Mouse (Mus musculus): Measurements from ENCODE around the gene Glud1. TPM values are rescaled to one million over a fixed set of nuclear protein-coding genes. Genes with fewer than 3 reads are reported as not detected.

The Glud1 gene
- total and polyA plus RNA-seq, 3 experiments = 45.9 to 109 (median 92.0) TPM

DNA sequence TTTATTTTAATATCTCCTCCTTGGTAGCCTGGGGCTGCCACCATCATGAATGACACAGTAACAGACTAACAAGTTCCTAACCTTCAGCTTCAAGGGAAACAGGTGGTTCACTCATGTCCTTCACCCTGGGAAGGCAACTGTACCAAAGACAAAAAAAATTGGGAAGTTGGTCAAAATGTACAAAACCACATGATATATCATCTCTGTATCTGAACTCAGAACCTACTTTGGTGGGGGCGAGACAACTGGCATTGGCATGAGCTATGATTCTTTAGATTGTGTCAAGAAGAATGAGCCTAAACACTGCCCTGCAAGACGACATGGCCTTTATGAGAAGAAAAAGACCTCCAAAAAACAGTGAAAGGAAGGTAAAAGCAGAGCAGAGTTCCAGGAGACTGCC is 29.7 kb upstream of the Glud1 start:
- H3K9me3 ChIP-seq (replicated peaks) = no peaks in the 10 kb centered on the region
- ATAC-seq (ENCODE audit: extremely low read depth, insufficient number of reproducible peaks, low FRiP score, poor library complexity, severe bottlenecking) (no peak), DNase-seq (ENCODE audit: low spot score) (no peak)

DNA sequence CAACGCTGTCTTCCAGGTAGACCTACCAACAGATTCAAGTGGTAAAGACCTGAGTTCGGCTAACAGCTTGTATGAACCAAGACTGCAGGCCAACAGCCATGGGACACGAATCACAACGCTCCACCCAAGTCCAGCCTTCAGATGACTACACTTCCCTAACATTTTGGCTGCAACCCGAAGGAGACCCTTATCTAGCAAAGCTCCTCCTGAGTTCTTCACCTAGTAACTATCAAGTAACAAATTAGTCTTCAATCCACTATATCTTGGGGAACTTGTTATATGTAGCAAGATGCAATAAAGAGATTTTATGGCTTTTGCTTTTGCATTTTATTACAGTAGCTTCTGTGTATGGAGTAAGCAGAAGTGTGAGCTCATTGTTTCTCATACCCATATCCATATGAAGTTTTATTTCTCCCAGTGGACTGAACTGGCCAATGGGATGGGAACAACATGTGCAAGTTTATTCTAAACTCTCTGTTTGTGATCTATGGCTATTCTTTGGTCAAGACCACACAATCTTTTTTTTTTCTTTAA is 28.7 kb upstream of the Glud1 start:
- H3K4me3 ChIP-seq (ENCODE audit: low read depth, low read length) = no peak overlapping the region
- H3K9me3 ChIP-seq (replicated peaks) = no peaks in the 10 kb centered on the region
- no peak for ATAC-seq (ENCODE audit: extremely low read depth, insufficient number of reproducible peaks, low FRiP score, poor library complexity, severe bottlenecking)
- peaks cover under 1% of the 10 kb centered on the region for H3K36me3 ChIP-seq (replicated peaks)
- no peak for DNase-seq (ENCODE audit: low spot score)
- TF ChIP-seq GATA1 (IDR thresholded peaks at IDR 0.05; ENCODE audit: borderline replicate concordance, low read length) (no peak), TAL1 (conservative IDR thresholded peaks at IDR 0.05; ENCODE audit: low read depth, low read length) (no peak), CTCF (IDR thresholded peaks at IDR 0.05; ENCODE audit: low read depth, low read length) (no peak), POLR2AphosphoS5 (IDR thresholded peaks at IDR 0.05; ENCODE audit: insufficient replicate concordance, low read depth, low read length) (no peak), GATA2 (IDR thresholded peaks at IDR 0.05; ENCODE audit: borderline replicate concordance, low read depth, low read length) (no peak)
- H3K27me3 ChIP-seq (ENCODE audit: insufficient read depth, low read length) = no peaks in the 10 kb centered on the region
- peaks cover 2% of the 10 kb centered on the region; the same call in 1 of the 2 replicates for H3K4me1 ChIP-seq (ENCODE audit: insufficient read depth, low read depth, low read length)

More for the DNA sequence above, 29.7 kb upstream of the Glud1 start:
- Histone ChIP-seq H3K4me3 (ENCODE audit: low read depth, low read length) (no peak overlapping the region), H3K36me3 (replicated peaks) (no peaks in the 10 kb centered on the region), H3K27me3 (ENCODE audit: insufficient read depth, low read length) (no peaks in the 10 kb centered on the region), H3K4me1 (ENCODE audit: insufficient read depth, low read depth, low read length) (peaks cover 2% of the 10 kb centered on the region; the same call in 1 of the 2 replicates)
- no peak for TF ChIP-seq GATA2 (IDR thresholded peaks at IDR 0.05; ENCODE audit: borderline replicate concordance, low read depth, low read length)
- TF ChIP-seq TAL1 (conservative IDR thresholded peaks at IDR 0.05; ENCODE audit: low read depth, low read length) = no peak
- no peak for TF ChIP-seq CTCF (IDR thresholded peaks at IDR 0.05; ENCODE audit: low read depth, low read length)
- no peak for TF ChIP-seq GATA1 (IDR thresholded peaks at IDR 0.05; ENCODE audit: borderline replicate concordance, low read length)
- no peak for TF ChIP-seq POLR2AphosphoS5 (IDR thresholded peaks at IDR 0.05; ENCODE audit: insufficient replicate concordance, low read depth, low read length)

- TF ChIP-seq GATA2 (IDR thresholded peaks at IDR 0.05; ENCODE audit: borderline replicate concordance, low read depth, low read length) = no peak
- no peak for TF ChIP-seq CTCF (IDR thresholded peaks at IDR 0.05; ENCODE audit: low read depth, low read length)
- no peak for TF ChIP-seq POLR2AphosphoS5 (IDR thresholded peaks at IDR 0.05; ENCODE audit: insufficient replicate concordance, low read depth, low read length)
- TF ChIP-seq TAL1 (conservative IDR thresholded peaks at IDR 0.05; ENCODE audit: low read depth, low read length) = no peak
- TF ChIP-seq GATA1 (IDR thresholded peaks at IDR 0.05; ENCODE audit: borderline replicate concordance, low read length) = no peak
- Histone ChIP-seq H3K4me3 (ENCODE audit: low read depth, low read length) (no peak overlapping the region), H3K36me3 (replicated peaks) (peaks cover 6% of the 10 kb centered on the region), H3K4me1 (ENCODE audit: insufficient read depth, low read depth, low read length) (no peaks in the 10 kb centered on the region), H3K27me3 (ENCODE audit: insufficient read depth, low read length) (no peaks in the 10 kb centered on the region), H3K9me3 (replicated peaks) (no peaks in the 10 kb centered on the region)
- ATAC-seq (ENCODE audit: extremely low read depth, insufficient number of reproducible peaks, low FRiP score, poor library complexity, severe bottlenecking) (no peak), DNase-seq (ENCODE audit: low spot score) (no peak)
Measured at GRCm38 (mm10) chr14:34288396-34288795, 22.1 kb upstream of the Glud1 start.

- Histone ChIP-seq H3K4me1 (ENCODE audit: insufficient read depth, low read depth, low read length) (no peaks in the 10 kb centered on the region), H3K36me3 (replicated peaks) (peaks cover 7% of the 10 kb centered on the region), H3K4me3 (ENCODE audit: low read depth, low read length) (no peak overlapping the region), H3K9me3 (replicated peaks) (no peaks in the 10 kb centered on the region), H3K27me3 (ENCODE audit: insufficient read depth, low read length) (no peaks in the 10 kb centered on the region)
- TF ChIP-seq GATA2 (IDR thresholded peaks at IDR 0.05; ENCODE audit: borderline replicate concordance, low read depth, low read length) (no peak), CTCF (IDR thresholded peaks at IDR 0.05; ENCODE audit: low read depth, low read length) (no peak), POLR2AphosphoS5 (IDR thresholded peaks at IDR 0.05; ENCODE audit: insufficient replicate concordance, low read depth, low read length) (no peak), GATA1 (IDR thresholded peaks at IDR 0.05; ENCODE audit: borderline replicate concordance, low read length) (no peak), TAL1 (conservative IDR thresholded peaks at IDR 0.05; ENCODE audit: low read depth, low read length) (no peak)
- no peak for DNase-seq (ENCODE audit: low spot score)
- no peak for ATAC-seq (ENCODE audit: extremely low read depth, insufficient number of reproducible peaks, low FRiP score, poor library complexity, severe bottlenecking)
Measured at GRCm38 (mm10) chr14:34289259-34290015, 21.1 kb upstream of the Glud1 start.

- Histone ChIP-seq H3K27me3 (ENCODE audit: insufficient read depth, low read length) (no peaks in the 10 kb centered on the region), H3K4me1 (ENCODE audit: insufficient read depth, low read depth, low read length) (no peaks in the 10 kb centered on the region), H3K36me3 (replicated peaks) (peaks cover 10% of the 10 kb centered on the region), H3K9me3 (replicated peaks) (no peaks in the 10 kb centered on the region), H3K4me3 (ENCODE audit: low read depth, low read length) (no peak overlapping the region)
- no peak for DNase-seq (ENCODE audit: low spot score)
- no peak for ATAC-seq (ENCODE audit: extremely low read depth, insufficient number of reproducible peaks, low FRiP score, poor library complexity, severe bottlenecking)
- TF ChIP-seq POLR2AphosphoS5 (IDR thresholded peaks at IDR 0.05; ENCODE audit: insufficient replicate concordance, low read depth, low read length) (no peak), TAL1 (conservative IDR thresholded peaks at IDR 0.05; ENCODE audit: low read depth, low read length) (no peak), CTCF (IDR thresholded peaks at IDR 0.05; ENCODE audit: low read depth, low read length) (no peak), GATA2 (IDR thresholded peaks at IDR 0.05; ENCODE audit: borderline replicate concordance, low read depth, low read length) (no peak), GATA1 (IDR thresholded peaks at IDR 0.05; ENCODE audit: borderline replicate concordance, low read length) (no peak)
Measured at GRCm38 (mm10) chr14:34290229-34290628, 20.3 kb upstream of the Glud1 start.

DNA sequence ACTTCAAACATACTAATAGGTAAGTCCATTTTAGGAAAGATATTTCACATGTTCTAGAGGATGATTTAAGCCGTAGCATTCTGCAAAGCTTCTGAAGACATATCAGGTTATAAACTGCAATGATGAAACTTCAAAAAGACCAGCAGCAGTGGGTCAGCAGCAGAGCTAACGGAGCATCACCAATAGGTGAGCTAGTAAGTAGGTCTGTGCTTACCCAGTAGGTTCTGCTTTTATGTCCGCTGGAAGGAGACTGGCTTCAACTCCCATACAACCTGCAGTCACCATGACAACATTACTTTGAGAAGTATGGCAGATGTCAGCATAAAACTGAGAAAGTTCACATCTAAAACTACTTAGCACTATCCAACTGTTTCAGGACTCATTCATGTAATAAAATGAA is 16.9 kb upstream of the Glud1 start:
- ATAC-seq (ENCODE audit: extremely low read depth, insufficient number of reproducible peaks, low FRiP score, poor library complexity, severe bottlenecking) (no peak), DNase-seq (ENCODE audit: low spot score) (no peak)
- TF ChIP-seq GATA2 (IDR thresholded peaks at IDR 0.05; ENCODE audit: borderline replicate concordance, low read depth, low read length) (no peak), CTCF (IDR thresholded peaks at IDR 0.05; ENCODE audit: low read depth, low read length) (no peak), GATA1 (IDR thresholded peaks at IDR 0.05; ENCODE audit: borderline replicate concordance, low read length) (no peak), POLR2AphosphoS5 (IDR thresholded peaks at IDR 0.05; ENCODE audit: insufficient replicate concordance, low read depth, low read length) (no peak), TAL1 (conservative IDR thresholded peaks at IDR 0.05; ENCODE audit: low read depth, low read length) (no peak)
- H3K9me3 ChIP-seq (replicated peaks) = no peaks in the 10 kb centered on the region
- no peak overlapping the region for H3K4me3 ChIP-seq (ENCODE audit: low read depth, low read length)
- H3K36me3 ChIP-seq (replicated peaks) = peaks cover 6% of the 10 kb centered on the region
- H3K27me3 ChIP-seq (ENCODE audit: insufficient read depth, low read length) = no peaks in the 10 kb centered on the region
- H3K4me1 ChIP-seq (ENCODE audit: insufficient read depth, low read depth, low read length) = peaks cover 3% of the 10 kb centered on the region; the same call in 1 of the 2 replicates

All from G1E (cell line).